Mouse (Mus musculus) forebrain, embryonic 15.5 days (tissue): Measurements from ENCODE around the gene Mat2b. TPM values are rescaled to one million over a fixed set of nuclear protein-coding genes. Genes with fewer than 3 reads are reported as not detected.

Experiments
- ATAC-seq: fragments of 200-750 bp; cut with Nextera tagmentation; replicated peaks from 2 replicates; pipeline ENCODE4 v1.8.0; 2017; ENCODE audit warnings: mild to moderate bottlenecking, moderate TSS enrichment, moderate library complexity
- H3K27ac ChIP-seq: fragments of 300-500 bp; sonication (generic); replicated peaks from 2 replicates; pipeline ENCODE4 v1.5.1; 2015; ENCODE audit warnings: mild to moderate bottlenecking, inconsistent platforms
- H3K27me3 ChIP-seq: fragments of 300-500 bp; sonication (generic); 2 replicates; pipeline ENCODE4 v1.6.1; 2015; ENCODE audit warnings: inconsistent platforms
- H3K36me3 ChIP-seq: fragments of 300-500 bp; sonication (generic); 2 replicates; pipeline ENCODE4 v1.6.1; 2015; ENCODE audit warnings: mild to moderate bottlenecking, inconsistent platforms
- H3K4me1 ChIP-seq: fragments of 300-500 bp; sonication (generic); 2 replicates; pipeline ENCODE4 v1.6.1; 2015; ENCODE audit warnings: inconsistent platforms
- H3K4me2 ChIP-seq: fragments of 300-500 bp; sonication (generic); replicated peaks from 2 replicates; pipeline ENCODE4 v1.6.1; 2015; ENCODE audit warnings: mild to moderate bottlenecking, inconsistent platforms
- H3K4me3 ChIP-seq: fragments of 300-500 bp; sonication (generic); 2 replicates; pipeline ENCODE4 v1.5.1; 2015; ENCODE audit warnings: mild to moderate bottlenecking, inconsistent platforms
- H3K9ac ChIP-seq: fragments of 300-500 bp; sonication (generic); replicated peaks from 2 replicates; pipeline ENCODE4 v1.6.1; 2015; ENCODE audit warnings: mild to moderate bottlenecking, inconsistent platforms
- H3K9me3 ChIP-seq: fragments of 300-500 bp; sonication (generic); 2 replicates; pipeline ENCODE4 v1.6.1; 2016; ENCODE audit warnings: inconsistent platforms
- WGBS: fragments of 180-500 bp; shearing (Covaris S2); methylation state at CpG from one replicate; pipeline ENCODE4 v1.1.7; 2015; ENCODE audit warnings: mixed read lengths; 5-methylcytosine and 5-hydroxymethylcytosine counted together
- polyA plus RNA-seq: library from polyadenylated mRNA; unstranded; fragments of >200 nt; fragmentation: Nextera tagmentation; extraction: Ambion mirVana; gene quantifications from 2 replicates; pipeline ENCODE4 v1.2.1, GENCODE M21; 2015

The Mat2b gene
- polyA plus RNA-seq, 1 experiment from 2014 or later = 78.8 TPM

GRCm38 (mm10) chr11:40693366-40693951, 1.5 kb downstream of the Mat2b start:
- Histone ChIP-seq H3K4me3 (peak overlapping the region; percentile 90), H3K4me1 (peaks cover 41% of the 10 kb centered on the region), H3K9me3 (no peaks in the 10 kb centered on the region), H3K27me3 (no peaks in the 10 kb centered on the region), H3K9ac (peak overlapping the region; percentile 82), H3K27ac (peak overlapping the region; percentile 82), H3K4me2 (peak overlapping the region; percentile 94), H3K36me3 (no peaks in the 10 kb centered on the region)
- WGBS = 0% methylated on average over 16 of the region's 16 CpGs
- ATAC-seq = 0 out of 2 replicates have a peak, but pooled peaks have one; percentile 6

GRCm38 (mm10) chr11:40692511-40693365, 2.3 kb downstream of the Mat2b start:
- Histone ChIP-seq H3K4me3 (peak overlapping the region; percentile 90), H3K4me1 (peaks cover 41% of the 10 kb centered on the region), H3K9ac (peak overlapping the region; percentile 82), H3K9me3 (no peaks in the 10 kb centered on the region), H3K4me2 (peak overlapping the region; percentile 94), H3K27me3 (no peaks in the 10 kb centered on the region), H3K36me3 (no peaks in the 10 kb centered on the region), H3K27ac (peak overlapping the region; percentile 82)
- peak; percentile 98 for ATAC-seq
- under 1% methylated on average over 36 of the region's 36 CpGs for WGBS

- 0% methylated on average over 28 of the region's 28 CpGs for WGBS
- H3K4me3 ChIP-seq = peak overlapping the region; percentile 90
- H3K27me3 ChIP-seq = no peaks in the 10 kb centered on the region
- H3K9ac ChIP-seq = peak overlapping the region; percentile 82
- no peaks in the 10 kb centered on the region for H3K9me3 ChIP-seq
- ATAC-seq = peak; percentile 79
- H3K27ac ChIP-seq = peak overlapping the region; percentile 82
- peak overlapping the region; percentile 94 for H3K4me2 ChIP-seq
- H3K4me1 ChIP-seq = peaks cover 41% of the 10 kb centered on the region
- H3K36me3 ChIP-seq = peaks cover 4% of the 10 kb centered on the region; the same call in 1 of the 2 replicates
These were observed 2.9 kb downstream of the Mat2b start for GRCm38 (mm10) chr11:40692101-40692509.

- no peak for ATAC-seq
- peaks cover 41% of the 10 kb centered on the region for H3K4me1 ChIP-seq
- H3K9me3 ChIP-seq = no peaks in the 10 kb centered on the region
- peaks cover 10% of the 10 kb centered on the region; the same call in 1 of the 2 replicates for H3K36me3 ChIP-seq
- H3K27me3 ChIP-seq = no peaks in the 10 kb centered on the region
- H3K4me3 ChIP-seq = 0 out of 2 replicates have a peak overlapping the region, but pooled peaks have one; percentile 90
- H3K4me2 ChIP-seq = peak overlapping the region; percentile 94; the same call in 1 of the 2 replicates
- no peak overlapping the region for H3K9ac ChIP-seq
- 59% methylated on average over 5 of the region's 5 CpGs for WGBS
- no peak overlapping the region for H3K27ac ChIP-seq
These were observed 4.4 kb downstream of the Mat2b start for GRCm38 (mm10) chr11:40690444-40691127.

GRCm38 (mm10) chr11:40683295-40683694, 11.7 kb downstream of the Mat2b start:
- no peaks in the 10 kb centered on the region for H3K27me3 ChIP-seq
- peaks cover 70% of the 10 kb centered on the region for H3K36me3 ChIP-seq
- H3K4me2 ChIP-seq = no peak overlapping the region
- 39% methylated on average over 3 of the region's 3 CpGs for WGBS
- H3K9ac ChIP-seq = no peak overlapping the region
- H3K9me3 ChIP-seq = no peaks in the 10 kb centered on the region
- H3K27ac ChIP-seq = no peak overlapping the region
- H3K4me3 ChIP-seq = no peak overlapping the region
- no peaks in the 10 kb centered on the region for H3K4me1 ChIP-seq
- ATAC-seq = no peak

GRCm38 (mm10) chr11:40682456-40682855, 12.5 kb downstream of the Mat2b start:
- H3K4me2 ChIP-seq = no peak overlapping the region
- H3K36me3 ChIP-seq = peaks cover 76% of the 10 kb centered on the region
- no peak overlapping the region for H3K4me3 ChIP-seq
- no peak overlapping the region for H3K9ac ChIP-seq
- H3K4me1 ChIP-seq = no peaks in the 10 kb centered on the region
- ATAC-seq = no peak
- H3K9me3 ChIP-seq = no peaks in the 10 kb centered on the region
- no peaks in the 10 kb centered on the region for H3K27me3 ChIP-seq
- 90% methylated on average over 3 of the region's 3 CpGs for WGBS
- H3K27ac ChIP-seq = no peak overlapping the region

GRCm38 (mm10) chr11:40677169-40677568, 17.8 kb downstream of the Mat2b start:
- Histone ChIP-seq H3K27ac (no peak overlapping the region), H3K4me2 (no peak overlapping the region), H3K36me3 (peaks cover 51% of the 10 kb centered on the region), H3K4me3 (no peak overlapping the region), H3K4me1 (no peaks in the 10 kb centered on the region), H3K9me3 (no peaks in the 10 kb centered on the region), H3K9ac (no peak overlapping the region), H3K27me3 (no peaks in the 10 kb centered on the region)
- WGBS = 97% methylated on average over 1 of the region's 1 CpGs
- no peak for ATAC-seq

- 82% methylated on average over 4 of the region's 4 CpGs for WGBS
These were observed 19.8 kb downstream of the Mat2b start for GRCm38 (mm10) chr11:40675014-40675730.

GRCm38 (mm10) chr11:40649726-40650445, 45.1 kb downstream of the Mat2b start:
- no peak overlapping the region for H3K9ac ChIP-seq
- no peaks in the 10 kb centered on the region for H3K9me3 ChIP-seq
- 51% methylated on average over 8 of the region's 8 CpGs for WGBS
- no peak for ATAC-seq
- H3K36me3 ChIP-seq = no peaks in the 10 kb centered on the region
- no peak overlapping the region for H3K4me2 ChIP-seq
- no peak overlapping the region for H3K27ac ChIP-seq
- peaks cover 4% of the 10 kb centered on the region for H3K4me1 ChIP-seq
- H3K4me3 ChIP-seq = no peak overlapping the region
- H3K27me3 ChIP-seq = no peaks in the 10 kb centered on the region

More at GRCm38 (mm10) chr11:40675014-40675730, 19.8 kb downstream of the Mat2b start:
- Histone ChIP-seq H3K4me3 (no peak overlapping the region), H3K36me3 (peaks cover 34% of the 10 kb centered on the region), H3K27me3 (no peaks in the 10 kb centered on the region), H3K9me3 (no peaks in the 10 kb centered on the region), H3K4me2 (no peak overlapping the region), H3K27ac (no peak overlapping the region), H3K4me1 (no peaks in the 10 kb centered on the region), H3K9ac (no peak overlapping the region)
- no peak for ATAC-seq

GRCm38 (mm10) chr11:40647246-40647645, 47.8 kb downstream of the Mat2b start:
- no peak overlapping the region for H3K27ac ChIP-seq
- 80% methylated on average over 2 of the region's 2 CpGs for WGBS
- H3K27me3 ChIP-seq = no peaks in the 10 kb centered on the region
- no peaks in the 10 kb centered on the region for H3K36me3 ChIP-seq
- H3K9me3 ChIP-seq = no peaks in the 10 kb centered on the region
- no peak for ATAC-seq
- no peak overlapping the region for H3K4me2 ChIP-seq
- no peak overlapping the region for H3K4me3 ChIP-seq
- H3K9ac ChIP-seq = no peak overlapping the region
- peaks cover 4% of the 10 kb centered on the region for H3K4me1 ChIP-seq
